Mouse (Mus musculus): Measurements from ENCODE around the gene Mag.

Gene Mag

DNA sequence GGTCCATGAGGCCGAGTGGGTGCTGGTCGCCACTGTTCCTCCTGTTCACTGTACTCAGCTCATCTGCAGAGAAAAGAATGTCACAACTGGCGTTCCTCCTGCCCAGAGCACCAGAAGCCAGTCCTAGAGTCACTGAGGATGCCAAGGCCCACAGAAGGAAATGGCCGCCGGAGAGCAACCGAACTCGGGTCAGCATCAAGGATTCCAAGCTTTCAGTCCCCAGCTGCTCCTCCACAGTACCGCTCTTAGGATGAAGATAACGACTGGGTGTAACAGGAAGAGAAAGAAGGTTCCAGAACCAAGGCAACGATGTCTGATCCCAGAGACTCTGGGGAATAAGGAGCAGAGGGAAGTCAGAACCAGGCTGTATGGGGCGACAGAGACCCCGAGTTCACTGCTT, 53.2 kb downstream of the Mag start, which contains the start of gene Ffar1:
TSS of gene Ffar1 (minus strand) at position 101 of the 400 bp plus-strand sequence.
- DNase-seq = no peak

- DNase-seq = peak; percentile 71 to 83
Measured at GRCm38 (mm10) chr7:30859635-30860402, 54.9 kb downstream of the Mag start.

- peak; percentile 84 to 91 for DNase-seq
Measured at GRCm38 (mm10) chr7:30859290-30859634, 55.4 kb downstream of the Mag start.

DNA sequence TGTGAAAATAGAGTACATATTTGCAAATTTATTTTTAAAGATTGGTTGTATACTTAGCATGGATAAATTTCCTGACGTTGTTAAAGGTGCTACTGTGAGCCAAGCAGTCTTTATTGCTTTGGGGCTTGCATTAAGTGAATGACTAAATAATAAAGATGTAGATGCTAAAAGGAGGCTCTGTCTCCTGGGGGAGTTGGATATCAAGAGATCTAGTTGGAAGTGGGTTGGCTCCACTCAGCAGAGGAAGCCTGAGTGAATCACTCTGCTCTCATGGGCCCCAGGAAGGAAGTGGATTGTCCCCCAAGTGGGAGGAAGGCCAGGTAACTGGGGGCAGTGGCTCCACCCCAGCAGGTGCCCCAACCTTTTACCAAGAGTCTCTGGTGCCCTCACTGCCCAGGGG, 56.9 kb downstream of the Mag start:
- DNase-seq = no peak

- no peak for DNase-seq
Measured at GRCm38 (mm10) chr7:30856078-30856477, 58.6 kb downstream of the Mag start, which contains the start of gene Ffar3. Ffar3 (minus strand) TSS chr7:30856178.

- no peak for DNase-seq
Measured at GRCm38 (mm10) chr7:30851421-30851820, 63.3 kb downstream of the Mag start.

Measured in cerebellum, postnatal 14 days (tissue).